Mouse (Mus musculus) heart, embryonic 13.5 days (tissue): ENCODE data around the gene Nr5a2. TPM values are rescaled to one million over a fixed set of nuclear protein-coding genes. Genes with fewer than 3 reads are reported as not detected.

Experiments used
- ATAC-seq: fragments of 200-750 bp; cut with Nextera tagmentation; 2 replicates; pipeline ENCODE4 v1.8.0; 2017; ENCODE audit warnings: moderate TSS enrichment; ENCODE audit not compliant: insufficient number of reproducible peaks, low FRiP score, low TSS enrichment; ENCODE audit errors: extremely low read depth
- H3K27ac ChIP-seq: fragments of 300-500 bp; sonication (generic); replicated peaks from 2 replicates; pipeline ENCODE4 v1.5.1; 2015; ENCODE audit warnings: moderate library complexity, mild to moderate bottlenecking, inconsistent platforms
- H3K27me3 ChIP-seq: fragments of 300-500 bp; sonication (generic); replicated peaks from 2 replicates; pipeline ENCODE4 v1.6.1; 2015; ENCODE audit warnings: mild to moderate bottlenecking, inconsistent platforms
- H3K36me3 ChIP-seq: fragments of 300-500 bp; sonication (generic); 2 replicates; pipeline ENCODE4 v1.6.1; 2015; ENCODE audit warnings: mild to moderate bottlenecking, inconsistent platforms
- H3K4me1 ChIP-seq: fragments of 300-500 bp; sonication (generic); 2 replicates; pipeline ENCODE4 v1.6.1; 2015; ENCODE audit warnings: inconsistent platforms
- H3K4me2 ChIP-seq: fragments of 300-500 bp; sonication (generic); 2 replicates; pipeline ENCODE4 v1.6.1; 2015; ENCODE audit warnings: inconsistent platforms, mild to moderate bottlenecking, moderate library complexity
- H3K4me3 ChIP-seq: fragments of 300-500 bp; sonication (generic); 2 replicates; pipeline ENCODE4 v1.5.1; 2015; ENCODE audit warnings: moderate library complexity, mild to moderate bottlenecking, inconsistent platforms
- H3K9ac ChIP-seq: fragments of 300-500 bp; sonication (generic); 2 replicates; pipeline ENCODE4 v1.6.1; 2015; ENCODE audit warnings: inconsistent platforms, mild to moderate bottlenecking, moderate library complexity
- H3K9me3 ChIP-seq: fragments of 300-500 bp; sonication (generic); 2 replicates; pipeline ENCODE4 v1.6.1; 2016; ENCODE audit warnings: inconsistent platforms
- WGBS: fragments of 180-500 bp; shearing (Covaris S2); methylation state at CpG from one replicate; pipeline ENCODE4 v1.1.7; 2015; ENCODE audit warnings: mixed read lengths; 5-methylcytosine and 5-hydroxymethylcytosine counted together
- polyA plus RNA-seq: library from polyadenylated mRNA; unstranded; fragments of >200 nt; fragmentation: Nextera tagmentation; extraction: Ambion mirVana; gene quantifications from 2 replicates; pipeline ENCODE4 v1.2.1, GENCODE M21; 2015

Nr5a2 gene
- 0.39 and 0.40 TPM in 2 replicates for polyA plus RNA-seq

GRCm38 (mm10) chr1:136960428-136961012, at the start of gene Nr5a2:
TSS of gene Nr5a2 (minus strand) at chr1:136960448.
- Histone ChIP-seq H3K36me3 (no peaks in the 10 kb centered on the region), H3K27me3 (peaks cover 36% of the 10 kb centered on the region), H3K9ac (no peak within 1 kb of the TSS), H3K4me1 (peaks cover 15% of the 10 kb centered on the region), H3K9me3 (no peaks in the 10 kb centered on the region), H3K4me2 (no peak within 1 kb of the TSS), H3K4me3 (no peak within 1 kb of the TSS), H3K27ac (no peak within 1 kb of the TSS)
- ATAC-seq, result no peak
- WGBS, result 29% methylated on average over 4 of the region's 4 CpGs

DNA sequence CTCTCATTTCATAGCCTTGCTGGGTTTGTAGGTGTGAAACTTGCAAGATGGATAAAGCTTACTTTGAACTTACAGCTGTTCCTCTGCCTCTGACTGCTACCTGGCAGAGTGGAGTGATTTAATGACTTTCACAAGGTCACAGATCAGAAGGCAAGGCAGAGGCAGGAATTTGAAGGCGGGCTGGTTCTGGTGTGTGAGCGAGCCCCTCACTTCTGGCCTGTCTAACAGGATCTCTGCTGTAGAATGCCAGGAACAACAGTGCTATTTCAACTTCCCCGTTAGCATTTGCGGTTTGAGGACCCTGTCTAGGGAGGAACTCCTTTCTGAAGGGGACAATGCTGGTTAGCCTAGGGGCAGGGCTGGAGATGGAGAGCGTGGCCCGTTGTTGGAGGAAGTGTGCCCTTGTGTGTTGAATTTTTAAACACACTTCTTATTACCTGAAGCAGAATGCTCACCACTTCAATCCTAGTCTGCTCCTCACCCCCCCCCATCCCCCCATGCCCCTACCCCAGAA, 48.5 kb upstream of the Nr5a2 start:
- Histone ChIP-seq H3K4me1 (peaks cover 3% of the 10 kb centered on the region; the same call in 1 of the 2 replicates), H3K4me3 (no peak overlapping the region), H3K9ac (no peak overlapping the region), H3K4me2 (no peak overlapping the region), H3K27ac (no peak overlapping the region), H3K27me3 (no peaks in the 10 kb centered on the region), H3K9me3 (no peaks in the 10 kb centered on the region), H3K36me3 (no peaks in the 10 kb centered on the region)
- 59% methylated on average over 6 of the region's 6 CpGs for WGBS
- no peak for ATAC-seq

DNA sequence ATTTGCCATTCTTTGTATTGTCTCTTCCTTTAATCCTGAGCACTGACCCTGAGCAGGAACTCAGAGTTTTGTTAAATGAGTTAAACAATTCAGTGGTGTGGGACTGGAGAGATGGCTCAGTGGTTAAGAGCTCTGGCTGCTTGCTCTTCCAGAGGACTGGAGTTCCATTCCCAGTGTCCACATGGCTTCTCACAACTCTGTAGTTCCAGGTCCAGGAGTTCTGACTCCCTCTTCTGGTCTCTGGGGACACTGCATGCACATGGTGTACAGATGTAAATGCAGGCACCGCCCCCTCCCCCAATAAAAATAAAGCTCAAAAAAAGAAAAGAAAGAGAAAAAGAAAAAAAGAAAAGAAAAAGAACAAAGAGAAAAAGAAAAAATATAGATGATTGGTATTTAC, 43.6 kb upstream of the Nr5a2 start:
- 83% methylated on average over 1 of the region's 1 CpGs for WGBS
- Histone ChIP-seq H3K9me3 (peaks cover 10% of the 10 kb centered on the region; the same call in 1 of the 2 replicates), H3K27ac (no peak overlapping the region), H3K4me3 (no peak overlapping the region), H3K4me2 (no peak overlapping the region), H3K9ac (no peak overlapping the region), H3K36me3 (no peaks in the 10 kb centered on the region), H3K4me1 (no peaks in the 10 kb centered on the region), H3K27me3 (no peaks in the 10 kb centered on the region)
- no peak for ATAC-seq

DNA sequence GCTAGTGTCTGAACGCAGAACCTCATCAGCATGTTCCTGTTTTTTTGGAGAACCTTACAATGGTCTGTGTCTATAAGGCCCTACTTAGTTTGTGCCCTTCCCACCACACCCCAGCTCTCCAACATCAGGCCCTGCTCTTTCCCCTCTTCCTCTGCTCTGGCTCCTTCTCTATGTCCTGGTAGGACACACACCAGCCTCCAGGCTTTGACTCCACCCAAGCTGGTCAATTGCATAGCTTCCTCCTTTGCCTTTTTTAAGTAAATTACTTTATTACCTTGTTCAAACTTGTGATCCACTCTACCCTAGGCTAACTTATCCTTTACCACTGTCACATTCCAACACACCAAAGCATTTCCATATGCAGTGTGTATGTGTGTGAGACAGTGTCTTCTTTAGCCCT, 42.9 kb upstream of the Nr5a2 start:
- WGBS, result 90% methylated on average over 1 of the region's 1 CpGs
- Histone ChIP-seq H3K27ac (no peak overlapping the region), H3K4me2 (no peak overlapping the region), H3K4me3 (no peak overlapping the region), H3K4me1 (no peaks in the 10 kb centered on the region), H3K9me3 (peaks cover 10% of the 10 kb centered on the region; the same call in 1 of the 2 replicates), H3K27me3 (no peaks in the 10 kb centered on the region), H3K9ac (no peak overlapping the region), H3K36me3 (no peaks in the 10 kb centered on the region)
- ATAC-seq, result no peak

DNA sequence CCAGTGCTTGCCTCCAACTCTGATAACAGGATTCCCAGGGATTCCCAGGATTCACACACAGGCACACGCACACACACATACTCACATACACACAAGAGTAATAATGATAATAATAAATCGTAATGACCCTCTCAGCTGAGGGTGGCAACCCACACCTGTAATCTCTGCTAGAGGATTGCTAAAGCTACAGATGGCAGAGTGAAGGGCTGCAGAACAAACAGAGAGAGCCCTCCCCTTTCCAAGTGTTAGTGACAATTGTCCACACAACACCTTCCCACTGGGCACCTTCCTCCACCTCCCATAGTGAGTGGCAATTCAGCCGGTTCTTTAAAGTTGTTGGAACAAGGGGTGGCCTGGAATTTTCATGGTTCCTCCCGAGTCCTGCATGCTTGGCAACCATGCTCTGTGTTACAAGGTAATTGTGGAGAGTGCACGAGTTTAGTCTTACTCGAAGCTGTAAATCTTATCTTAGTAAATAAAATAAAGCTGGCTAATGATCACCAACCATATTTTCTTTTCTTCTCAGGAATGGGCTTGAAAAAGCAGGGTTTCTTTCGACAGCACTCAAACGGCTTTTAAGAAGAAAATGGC, 31.6 kb upstream of the Nr5a2 start:
- no peak for ATAC-seq
- Histone ChIP-seq H3K4me3 (no peak overlapping the region), H3K4me2 (no peak overlapping the region), H3K9ac (no peak overlapping the region), H3K4me1 (no peaks in the 10 kb centered on the region), H3K36me3 (no peaks in the 10 kb centered on the region), H3K27ac (no peak overlapping the region), H3K9me3 (no peaks in the 10 kb centered on the region), H3K27me3 (no peaks in the 10 kb centered on the region)
- 68% methylated on average over 8 of the region's 8 CpGs for WGBS

DNA sequence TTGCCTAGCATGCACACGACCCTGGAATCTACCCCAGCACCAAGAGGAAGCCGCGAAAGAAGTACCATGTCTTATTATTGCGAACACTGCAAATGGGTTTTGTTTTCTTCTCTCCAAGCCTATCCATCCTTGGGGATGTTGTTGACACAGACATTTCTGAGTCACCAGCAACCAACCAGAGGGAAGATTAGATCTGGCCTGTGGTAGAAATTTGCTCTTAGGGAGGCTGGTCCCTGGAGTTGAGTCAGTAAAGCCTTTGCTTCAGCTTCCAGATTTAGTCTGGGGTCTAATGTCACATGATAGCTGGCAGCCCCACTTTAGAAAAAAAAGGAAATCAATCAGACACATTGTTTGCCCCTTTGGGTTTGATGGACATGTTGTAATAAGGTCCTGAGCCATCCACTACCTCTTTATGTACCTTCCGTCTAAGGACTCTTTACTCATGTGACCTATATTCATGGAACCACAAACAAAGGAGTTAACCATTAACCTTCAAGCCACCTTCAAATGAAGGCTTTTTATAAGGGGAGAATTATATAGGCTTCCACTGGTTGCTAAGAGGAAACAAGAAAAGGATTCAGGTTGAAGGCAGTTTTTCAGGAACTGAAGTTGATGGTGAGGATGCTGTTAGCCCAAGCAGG, 20.1 kb upstream of the Nr5a2 start:
- 81% methylated on average over 5 of the region's 5 CpGs for WGBS

DNA sequence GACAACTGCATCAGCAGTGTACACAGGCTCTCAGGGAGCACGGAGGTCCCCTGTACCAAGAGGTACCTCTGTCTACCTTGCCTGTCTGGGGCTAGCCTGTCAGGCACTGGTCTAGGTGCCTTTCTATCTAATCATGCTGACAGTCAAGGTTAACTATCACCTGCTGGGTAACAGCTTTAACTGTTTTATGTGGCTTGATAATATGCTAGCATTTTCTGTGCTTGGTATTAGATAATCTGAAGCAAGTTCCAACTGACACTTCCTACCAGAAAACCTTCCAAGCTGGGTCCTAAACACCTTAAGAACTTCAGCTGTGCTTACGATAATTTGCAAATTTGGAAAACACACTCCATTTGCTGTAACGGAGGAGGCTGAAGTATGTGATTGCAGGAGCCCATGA, 17.6 kb upstream of the Nr5a2 start:
- 64% methylated on average over 3 of the region's 3 CpGs for WGBS
- Histone ChIP-seq H3K9ac (no peak overlapping the region), H3K27ac (no peak overlapping the region), H3K4me3 (no peak overlapping the region), H3K27me3 (no peaks in the 10 kb centered on the region), H3K9me3 (no peaks in the 10 kb centered on the region), H3K36me3 (no peaks in the 10 kb centered on the region), H3K4me1 (no peaks in the 10 kb centered on the region), H3K4me2 (no peak overlapping the region)
- ATAC-seq, result no peak

More for the DNA sequence above, 20.1 kb upstream of the Nr5a2 start:
- Histone ChIP-seq H3K36me3 (no peaks in the 10 kb centered on the region), H3K9ac (no peak overlapping the region), H3K9me3 (no peaks in the 10 kb centered on the region), H3K4me2 (no peak overlapping the region), H3K27me3 (no peaks in the 10 kb centered on the region), H3K27ac (no peak overlapping the region), H3K4me1 (no peaks in the 10 kb centered on the region), H3K4me3 (no peak overlapping the region)
- no peak for ATAC-seq

DNA sequence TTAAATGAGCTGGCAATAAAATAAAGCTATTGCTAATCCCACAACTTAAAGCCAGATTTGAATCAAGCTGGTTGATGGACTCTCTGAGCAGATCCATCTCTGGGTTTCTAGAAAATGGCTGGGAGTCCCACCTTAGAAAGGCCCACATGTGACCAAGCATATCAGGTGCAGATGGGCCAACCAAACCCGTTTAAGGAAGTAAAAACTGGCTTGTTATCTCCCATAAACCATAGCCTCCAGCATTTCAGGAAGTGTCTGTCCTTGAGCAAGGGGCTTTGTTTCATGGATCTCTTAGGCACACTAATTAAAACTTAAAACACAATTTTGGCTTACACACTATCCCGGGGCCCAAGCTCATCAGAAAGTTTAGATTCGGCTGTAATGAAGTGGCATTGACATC, 13.8 kb upstream of the Nr5a2 start:
- Histone ChIP-seq H3K9ac (no peak overlapping the region), H3K9me3 (no peaks in the 10 kb centered on the region), H3K36me3 (no peaks in the 10 kb centered on the region), H3K27me3 (no peaks in the 10 kb centered on the region), H3K27ac (no peak overlapping the region), H3K4me3 (no peak overlapping the region), H3K4me1 (no peaks in the 10 kb centered on the region), H3K4me2 (no peak overlapping the region)
- 61% methylated on average over 3 of the region's 3 CpGs for WGBS
- ATAC-seq, result no peak

- Histone ChIP-seq H3K4me1 (no peaks in the 10 kb centered on the region), H3K9me3 (no peaks in the 10 kb centered on the region), H3K4me2 (no peak overlapping the region), H3K4me3 (no peak overlapping the region), H3K9ac (no peak overlapping the region), H3K27ac (no peak overlapping the region), H3K27me3 (no peaks in the 10 kb centered on the region), H3K36me3 (no peaks in the 10 kb centered on the region)
- ATAC-seq, result no peak
- 76% methylated on average over 5 of the region's 5 CpGs for WGBS
These were observed 12.8 kb upstream of the Nr5a2 start for GRCm38 (mm10) chr1:136973016-136973415.

GRCm38 (mm10) chr1:136970995-136971394, 10.7 kb upstream of the Nr5a2 start:
- H3K9ac ChIP-seq, result no peak overlapping the region
- no peak overlapping the region for H3K27ac ChIP-seq
- H3K4me1 ChIP-seq, result no peaks in the 10 kb centered on the region
- H3K4me2 ChIP-seq, result no peak overlapping the region
- ATAC-seq, result no peak
- no peak overlapping the region for H3K4me3 ChIP-seq
- WGBS, result 71% methylated on average over 8 of the region's 8 CpGs
- no peaks in the 10 kb centered on the region for H3K36me3 ChIP-seq
- H3K27me3 ChIP-seq, result no peaks in the 10 kb centered on the region
- no peaks in the 10 kb centered on the region for H3K9me3 ChIP-seq

- 75% methylated on average over 12 of the region's 12 CpGs for WGBS
- no peak for ATAC-seq
- no peaks in the 10 kb centered on the region for H3K36me3 ChIP-seq
- no peaks in the 10 kb centered on the region for H3K9me3 ChIP-seq
- H3K27ac ChIP-seq, result no peak overlapping the region
- H3K9ac ChIP-seq, result no peak overlapping the region
- H3K4me3 ChIP-seq, result no peak overlapping the region
- peaks cover 4% of the 10 kb centered on the region; the same call in 1 of the 2 replicates for H3K27me3 ChIP-seq
- no peak overlapping the region for H3K4me2 ChIP-seq
- no peaks in the 10 kb centered on the region for H3K4me1 ChIP-seq
These were observed 6.6 kb upstream of the Nr5a2 start for GRCm38 (mm10) chr1:136966728-136967386.
